Mouse (Mus musculus): ENCODE data around the gene Fubp3.

- TF ChIP-seq GATA1 (IDR thresholded peaks at IDR 0.05; ENCODE audit: borderline replicate concordance, low read length) (no peak), FLI1 (IDR thresholded peaks at IDR 0.05; ENCODE audit: low read length) (no peak)
Observed at GRCm38 (mm10) chr2:31619208-31619607, 46.8 kb downstream of the Fubp3 start.
